Mouse (Mus musculus) frontal cortex, postnatal 25 days (tissue): ENCODE data around the gene Dok1.

Experiments used
- DNase-seq, 2 experiments: peaks; one replicate each; pipeline ENCODE4 v3.0.0; 2022; ENCODE audit warnings: low spot score in 2 of 2

Gene Dok1

GRCm38 (mm10) chr6:83014482-83015466 is 18.5 kb downstream of the Dok1 start:
- DNase-seq: no peak

- no peak for DNase-seq
Measured at GRCm38 (mm10) chr6:83013444-83013843, 19.8 kb downstream of the Dok1 start.

GRCm38 (mm10) chr6:83011756-83012155 is 21.5 kb downstream of the Dok1 start:
- DNase-seq: no peak

GRCm38 (mm10) chr6:83011255-83011654 is 22.0 kb downstream of the Dok1 start:
- no peak for DNase-seq

- DNase-seq: no peak
Measured at GRCm38 (mm10) chr6:83010010-83010409, 23.3 kb downstream of the Dok1 start.

- DNase-seq: no peak
Measured at GRCm38 (mm10) chr6:83008659-83009058, 24.6 kb downstream of the Dok1 start.

GRCm38 (mm10) chr6:83006114-83006513 is 27.2 kb downstream of the Dok1 start:
- no peak for DNase-seq

- no peak for DNase-seq
Measured at GRCm38 (mm10) chr6:83005444-83006011, 27.7 kb downstream of the Dok1 start.

GRCm38 (mm10) chr6:83004872-83005271 is 28.4 kb downstream of the Dok1 start:
- no peak for DNase-seq

- no peak for DNase-seq
Measured at GRCm38 (mm10) chr6:83004309-83004708, 29.0 kb downstream of the Dok1 start.

GRCm38 (mm10) chr6:83003850-83004249 is 29.4 kb downstream of the Dok1 start:
- DNase-seq: no peak

- DNase-seq: no peak
Measured at GRCm38 (mm10) chr6:83003082-83003481, 30.2 kb downstream of the Dok1 start.

- DNase-seq: no peak
Measured at GRCm38 (mm10) chr6:82999986-83000385, 33.3 kb downstream of the Dok1 start.

GRCm38 (mm10) chr6:82998326-82998725 is 34.9 kb downstream of the Dok1 start:
- DNase-seq: no peak

- no peak for DNase-seq
Measured at GRCm38 (mm10) chr6:82997511-82998102, 35.7 kb downstream of the Dok1 start.

- DNase-seq: peak; percentile 90 to 91
Measured at GRCm38 (mm10) chr6:82996740-82997315, 36.4 kb downstream of the Dok1 start.

GRCm38 (mm10) chr6:82994372-82994771 is 38.9 kb downstream of the Dok1 start:
- DNase-seq: no peak

- no peak for DNase-seq
Measured at GRCm38 (mm10) chr6:82993696-82994095, 39.6 kb downstream of the Dok1 start.

- DNase-seq: no peak
Measured at GRCm38 (mm10) chr6:82987411-82987971, 45.8 kb downstream of the Dok1 start.
